Mouse (Mus musculus) embryonic facial prominence, embryonic 13.5 days (tissue): ENCODE results near the gene Vmn2r9. TPM values are rescaled to one million over a fixed set of nuclear protein-coding genes. Genes with fewer than 3 reads are reported as not detected.
"Not testable (repeated sequence)": the region's sequence is repeated elsewhere in the genome, so short reads cannot be mapped to it uniquely, and the experiment has no call there.

Experiments
- ATAC-seq: fragments of 200-750 bp; cut with Nextera tagmentation; 2 replicates; pipeline ENCODE4 v1.8.0; 2017; ENCODE audit warnings: low read depth; ENCODE audit not compliant: insufficient number of reproducible peaks, insufficient read depth, low FRiP score, low TSS enrichment
- H3K27ac ChIP-seq: fragments of 300-500 bp; sonication (generic); 2 replicates; pipeline ENCODE4 v1.5.1; 2015; ENCODE audit warnings: moderate library complexity, mild to moderate bottlenecking, inconsistent platforms
- H3K27me3 ChIP-seq: fragments of 300-500 bp; sonication (generic); 2 replicates; pipeline ENCODE4 v1.6.1; 2015; ENCODE audit warnings: mild to moderate bottlenecking, inconsistent platforms
- H3K36me3 ChIP-seq: fragments of 300-500 bp; sonication (generic); 2 replicates; pipeline ENCODE4 v1.6.1; 2015; ENCODE audit warnings: mild to moderate bottlenecking, inconsistent platforms
- H3K4me1 ChIP-seq: fragments of 300-500 bp; sonication (generic); 2 replicates; pipeline ENCODE4 v1.6.1; 2015; ENCODE audit warnings: inconsistent platforms
- H3K4me2 ChIP-seq: fragments of 300-500 bp; sonication (generic); 2 replicates; pipeline ENCODE4 v1.6.1; 2015; ENCODE audit warnings: moderate library complexity, mild to moderate bottlenecking, inconsistent platforms
- H3K4me3 ChIP-seq: fragments of 300-500 bp; sonication (generic); 2 replicates; pipeline ENCODE4 v1.5.1; 2015; ENCODE audit warnings: mild to moderate bottlenecking, inconsistent platforms
- H3K9ac ChIP-seq: fragments of 300-500 bp; sonication (generic); 2 replicates; pipeline ENCODE4 v1.6.1; 2015; ENCODE audit warnings: mild to moderate bottlenecking, inconsistent platforms
- H3K9me3 ChIP-seq: fragments of 300-500 bp; sonication (generic); 2 replicates; pipeline ENCODE4 v1.6.1; 2016; ENCODE audit warnings: inconsistent platforms
- WGBS: fragments of 180-500 bp; shearing (Covaris S2); methylation state at CpG from one replicate; pipeline ENCODE4 v1.1.7; 2015; ENCODE audit warnings: mixed read lengths; 5-methylcytosine and 5-hydroxymethylcytosine counted together
- polyA plus RNA-seq: library from polyadenylated mRNA; unstranded; fragments of >200 nt; fragmentation: Nextera tagmentation; extraction: Ambion mirVana; gene quantifications from 2 replicates; pipeline ENCODE4 v1.2.1, GENCODE M21; 2015

Gene Vmn2r9
- polyA plus RNA-seq, result not detected in 2 replicates

DNA sequence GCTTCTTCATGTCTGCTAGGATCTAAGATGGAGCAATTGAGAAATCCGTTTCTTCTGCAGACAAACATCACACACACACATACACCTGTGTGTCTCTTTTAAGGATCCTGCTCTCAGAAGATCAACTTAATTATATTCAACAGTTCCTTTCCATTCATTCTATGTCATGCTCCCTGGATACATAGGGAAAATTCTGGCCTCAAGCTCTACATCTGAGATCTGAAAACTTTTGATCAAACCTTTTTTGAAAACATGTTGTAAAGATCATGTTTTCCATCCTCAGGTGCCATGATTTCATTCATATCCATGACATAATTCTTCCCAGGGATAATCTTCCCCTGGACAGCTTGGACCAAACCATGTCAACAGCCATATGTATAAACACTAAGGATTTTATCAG is at the start of gene Vmn2r9:
Vmn2r9 (minus strand) TSS at position 101 of the 400 bp plus-strand sequence.
- WGBS, result 70% methylated on average over 1 of the region's 1 CpGs
- not testable (repeated sequence) for H3K4me1 ChIP-seq, H3K9ac ChIP-seq, H3K9me3 ChIP-seq, H3K27ac ChIP-seq, H3K36me3 ChIP-seq, ATAC-seq, H3K4me3 ChIP-seq, H3K27me3 ChIP-seq, H3K4me2 ChIP-seq

GRCm38 (mm10) chr5:108866746-108867145 is 14.3 kb upstream of the Vmn2r9 start:
- H3K4me2 ChIP-seq, H3K4me1 ChIP-seq, H3K27me3 ChIP-seq, ATAC-seq, H3K9ac ChIP-seq, H3K9me3 ChIP-seq, H3K36me3 ChIP-seq, H3K4me3 ChIP-seq, H3K27ac ChIP-seq: not testable (repeated sequence)
- 7% methylated on average over 1 of the region's 1 CpGs for whole genome bisulfite sequencing

DNA sequence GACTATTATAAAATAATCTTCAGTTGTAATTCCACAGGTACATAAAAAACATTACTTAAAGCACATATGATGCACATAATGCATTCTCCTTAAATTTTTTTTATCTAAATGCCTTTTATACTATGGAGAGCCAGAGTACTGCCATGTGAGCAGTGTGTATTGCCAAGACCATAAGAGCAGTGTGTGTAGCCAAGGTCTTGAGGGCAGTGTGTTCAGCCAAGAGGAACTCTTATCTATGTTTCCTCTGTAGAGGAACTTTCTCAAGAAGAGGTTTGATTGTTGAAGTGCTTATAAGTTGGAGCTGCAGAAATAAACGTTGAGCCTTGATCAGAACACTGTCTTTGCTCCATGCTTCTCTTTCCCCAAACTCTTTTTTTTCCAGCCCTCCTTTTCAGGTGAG is 2.9 kb downstream of the Vmn2r9 start:
- Histone ChIP-seq H3K4me3 (no peak overlapping the region), H3K27me3 (no peaks in the 10 kb centered on the region), H3K27ac (no peak overlapping the region), H3K9me3 (no peaks in the 10 kb centered on the region), H3K4me2 (no peak overlapping the region), H3K9ac (no peak overlapping the region), H3K4me1 (no peaks in the 10 kb centered on the region), H3K36me3 (no peaks in the 10 kb centered on the region)
- WGBS, result 27% methylated on average over 1 of the region's 1 CpGs
- no peak for ATAC-seq

DNA sequence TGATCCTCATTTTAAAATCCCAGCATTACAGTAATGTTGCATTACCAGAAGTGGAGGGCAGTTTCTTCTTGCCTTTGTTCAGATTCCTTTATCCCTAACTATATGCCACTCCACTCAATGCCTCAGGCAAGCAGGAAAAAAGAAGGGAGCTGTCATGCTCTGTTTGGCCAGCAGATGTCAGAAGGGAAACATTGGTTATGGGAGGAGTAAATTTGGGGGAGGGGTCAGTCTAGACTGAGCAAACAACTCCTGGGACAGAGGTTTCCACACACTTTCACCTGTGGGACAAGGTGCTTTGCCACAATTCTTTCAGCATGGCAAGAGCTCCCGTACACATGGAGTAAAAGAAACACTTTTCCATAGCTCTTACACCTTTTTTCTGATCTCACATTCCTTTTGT is 16.2 kb downstream of the Vmn2r9 start:
- H3K4me2 ChIP-seq, result no peak overlapping the region
- ATAC-seq, result no peak
- H3K36me3 ChIP-seq, result no peaks in the 10 kb centered on the region
- no peak overlapping the region for H3K9ac ChIP-seq
- no peak overlapping the region for H3K27ac ChIP-seq
- H3K9me3 ChIP-seq, result no peaks in the 10 kb centered on the region
- H3K4me3 ChIP-seq, result no peak overlapping the region
- no peaks in the 10 kb centered on the region for H3K4me1 ChIP-seq
- 55% methylated on average over 1 of the region's 1 CpGs for WGBS
- H3K27me3 ChIP-seq, result no peaks in the 10 kb centered on the region

- Histone ChIP-seq H3K36me3 (no peaks in the 10 kb centered on the region), H3K9me3 (no peaks in the 10 kb centered on the region), H3K27me3 (no peaks in the 10 kb centered on the region), H3K4me3 (no peak overlapping the region), H3K9ac (no peak overlapping the region), H3K27ac (no peak overlapping the region), H3K4me1 (no peaks in the 10 kb centered on the region), H3K4me2 (no peak overlapping the region)
- no peak for ATAC-seq
- WGBS, result 85% methylated on average over 2 of the region's 2 CpGs
Observed at GRCm38 (mm10) chr5:108823276-108823675, 29.1 kb downstream of the Vmn2r9 start.

- WGBS, result 76% methylated on average over 2 of the region's 2 CpGs
- H3K4me3 ChIP-seq, ATAC-seq, H3K9me3 ChIP-seq, H3K4me2 ChIP-seq, H3K36me3 ChIP-seq, H3K9ac ChIP-seq, H3K4me1 ChIP-seq, H3K27ac ChIP-seq, H3K27me3 ChIP-seq: not testable (repeated sequence)
Observed at GRCm38 (mm10) chr5:108808750-108809149, 43.7 kb downstream of the Vmn2r9 start, which contains the start of gene Vmn2r8. Vmn2r8 (minus strand) TSS chr5:108808850.

DNA sequence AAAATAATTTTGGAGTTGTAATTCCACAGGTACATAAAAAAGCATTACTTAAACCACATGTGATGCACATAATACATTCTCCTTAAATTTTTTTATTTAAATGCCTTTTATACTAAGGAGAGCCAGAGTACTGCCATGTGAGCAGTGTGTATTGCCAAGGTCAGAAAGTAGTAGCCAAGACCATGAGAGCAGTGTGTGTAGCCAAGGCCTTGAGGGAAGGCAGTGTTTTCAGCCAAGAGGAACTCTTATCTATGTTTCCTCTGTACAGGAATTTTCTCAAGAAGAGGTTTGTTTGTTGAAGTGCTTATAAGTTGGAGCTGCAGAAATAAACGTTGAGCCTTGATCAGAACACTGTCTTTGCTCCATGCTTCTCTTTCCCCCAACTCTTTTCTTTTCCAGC is 48.8 kb downstream of the Vmn2r9 start:
- WGBS, result 56% methylated on average over 1 of the region's 1 CpGs
- no peak for ATAC-seq
- H3K9me3 ChIP-seq, result no peaks in the 10 kb centered on the region

DNA sequence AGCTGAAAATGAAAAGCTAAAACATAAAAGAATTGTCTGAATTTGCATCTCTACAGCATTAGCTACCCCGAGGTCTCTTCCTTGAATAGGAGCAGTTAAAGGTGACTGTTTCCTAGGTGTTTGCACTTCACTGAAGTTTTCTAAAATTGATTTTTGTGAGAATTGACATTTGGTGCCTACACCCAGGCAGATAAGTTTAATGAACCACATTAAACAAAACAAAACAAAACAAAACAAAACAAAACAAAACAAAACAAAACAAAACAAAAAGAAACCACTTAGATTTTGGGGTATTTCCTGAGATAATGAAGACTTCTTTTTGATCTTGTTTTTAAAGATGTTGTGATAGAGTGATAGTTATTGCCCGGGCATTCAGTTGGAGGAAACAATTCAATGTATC is 57.1 kb downstream of the Vmn2r9 start, which contains the start of gene Tmed11:
Tmed11 (minus strand) TSS at position 101 of the 400 bp plus-strand sequence.
- H3K4me3 ChIP-seq, H3K27me3 ChIP-seq, H3K27ac ChIP-seq, H3K9ac ChIP-seq, H3K36me3 ChIP-seq, H3K9me3 ChIP-seq, H3K4me2 ChIP-seq, H3K4me1 ChIP-seq, ATAC-seq: not testable (repeated sequence)
- 63% methylated on average over 2 of the region's 2 CpGs for WGBS

More for the DNA sequence above, 48.8 kb downstream of the Vmn2r9 start:
- H3K36me3 ChIP-seq, result no peaks in the 10 kb centered on the region
- H3K4me3 ChIP-seq, result no peak overlapping the region
- no peaks in the 10 kb centered on the region for H3K4me1 ChIP-seq
- no peak overlapping the region for H3K9ac ChIP-seq
- H3K4me2 ChIP-seq, result no peak overlapping the region
- H3K27ac ChIP-seq, result no peak overlapping the region
- no peaks in the 10 kb centered on the region for H3K27me3 ChIP-seq

DNA sequence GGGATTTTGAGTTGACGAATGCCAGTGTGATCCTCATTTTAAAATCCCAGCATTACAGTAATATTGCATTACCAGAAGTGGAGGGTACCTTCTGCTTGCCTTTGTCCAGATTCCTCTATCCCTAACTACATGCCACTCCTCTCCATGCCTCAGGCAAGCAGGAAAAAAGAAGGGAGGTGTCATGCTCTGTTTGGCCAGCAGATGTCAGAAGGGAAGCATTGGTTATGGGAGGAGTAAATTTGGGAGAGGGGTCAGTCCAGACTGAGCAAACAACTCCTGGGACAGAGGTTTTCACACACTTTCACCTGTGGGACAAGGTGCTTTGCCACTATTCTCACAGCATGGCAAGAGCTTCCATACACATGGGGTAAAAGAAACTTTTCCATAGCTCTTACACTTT is 62.0 kb downstream of the Vmn2r9 start:
- not testable (repeated sequence) for H3K4me3 ChIP-seq, H3K27me3 ChIP-seq, H3K27ac ChIP-seq, H3K9me3 ChIP-seq, H3K4me2 ChIP-seq, H3K4me1 ChIP-seq, H3K36me3 ChIP-seq, ATAC-seq, H3K9ac ChIP-seq
- 34% methylated on average over 1 of the region's 1 CpGs for WGBS

Other genes with a start within 250 kb of the Vmn2r9 start
- gene Gak, start 222.8 kb downstream of the Vmn2r9 start, polyA plus RNA-seq, result 46.7 and 49.2 TPM in 2 replicates
- 23.7 and 25.8 TPM in 2 replicates for gene Tmem175, start 222.8 kb downstream of the Vmn2r9 start, polyA plus RNA-seq
- 14.6 and 15.3 TPM in 2 replicates for gene Idua, start 192.3 kb downstream of the Vmn2r9 start, polyA plus RNA-seq
- 14.3 and 18.8 TPM in 2 replicates for gene Dgkq, start 182.9 kb downstream of the Vmn2r9 start, polyA plus RNA-seq
- gene Slc26a1, start 177.0 kb downstream of the Vmn2r9 start, polyA plus RNA-seq, result 1.1 and 1.3 TPM in 2 replicates
- 14.4 and 26.7 TPM in 2 replicates for gene Fgfrl1, start 160.2 kb downstream of the Vmn2r9 start, polyA plus RNA-seq
- not detected in 2 replicates for gene Rnf212, start 77.6 kb downstream of the Vmn2r9 start, polyA plus RNA-seq
- gene Tmed11, start 57.2 kb downstream of the Vmn2r9 start, polyA plus RNA-seq, result not detected in 2 replicates
- not detected in 2 replicates for gene Vmn2r8, start 43.8 kb downstream of the Vmn2r9 start, polyA plus RNA-seq
- gene Vmn2r10, start 153.9 kb upstream of the Vmn2r9 start, polyA plus RNA-seq, result not detected in 2 replicates
- not detected in 2 replicates for gene Vmn2r11, start 207.0 kb upstream of the Vmn2r9 start, polyA plus RNA-seq
- not detected in 2 replicates for gene Vmn2r12, start 245.3 kb upstream of the Vmn2r9 start, polyA plus RNA-seq